Mouse (Mus musculus): Measurements from ENCODE around the gene D130043K22Rik. TPM values are rescaled to one million over a fixed set of nuclear protein-coding genes. Genes with fewer than 3 reads are reported as not detected.

Gene D130043K22Rik
- total and polyA plus RNA-seq, 3 experiments: 0.29 to 1.7 (median 0.31) TPM

DNA sequence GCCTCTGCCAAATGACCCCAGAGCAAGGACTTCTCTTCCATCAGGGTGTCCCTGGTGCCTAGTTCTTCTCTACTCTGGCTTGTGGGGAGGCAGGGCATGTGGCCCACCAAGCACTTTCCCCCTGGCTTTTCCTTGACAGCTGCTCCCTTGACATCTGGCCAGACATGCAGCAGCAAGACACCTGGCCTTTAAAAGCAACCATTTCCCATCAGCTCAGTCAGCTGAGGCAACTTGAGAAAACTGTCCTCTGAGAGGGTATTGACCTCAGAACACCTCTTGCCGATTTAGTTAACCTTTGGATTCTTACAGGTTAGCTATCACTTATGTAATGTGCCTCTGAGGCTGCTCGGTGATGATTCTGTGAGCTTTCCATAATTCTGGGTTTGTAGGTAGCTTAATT lies 48.9 kb downstream of the D130043K22Rik start:
- no peak for DNase-seq

DNA sequence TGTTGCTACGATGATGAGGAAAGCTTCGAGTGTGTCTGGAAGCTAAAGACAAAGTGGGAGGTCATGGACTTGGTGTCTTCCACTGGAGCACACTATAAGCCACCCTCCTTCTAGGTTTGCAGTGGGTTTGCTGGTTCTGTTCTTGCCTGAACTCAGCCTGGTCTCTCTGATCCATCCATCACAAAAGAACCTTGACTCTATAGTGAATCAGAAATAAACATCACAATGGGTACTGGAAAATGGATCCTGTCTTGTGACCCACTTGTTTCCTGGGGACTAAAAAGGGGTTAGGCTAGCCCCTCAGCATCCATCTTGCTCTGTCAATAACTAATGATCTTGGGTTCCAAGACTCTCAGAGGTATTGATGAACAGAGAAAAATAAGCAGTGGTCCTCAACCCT lies 57.0 kb downstream of the D130043K22Rik start:
- DNase-seq: no peak

DNA sequence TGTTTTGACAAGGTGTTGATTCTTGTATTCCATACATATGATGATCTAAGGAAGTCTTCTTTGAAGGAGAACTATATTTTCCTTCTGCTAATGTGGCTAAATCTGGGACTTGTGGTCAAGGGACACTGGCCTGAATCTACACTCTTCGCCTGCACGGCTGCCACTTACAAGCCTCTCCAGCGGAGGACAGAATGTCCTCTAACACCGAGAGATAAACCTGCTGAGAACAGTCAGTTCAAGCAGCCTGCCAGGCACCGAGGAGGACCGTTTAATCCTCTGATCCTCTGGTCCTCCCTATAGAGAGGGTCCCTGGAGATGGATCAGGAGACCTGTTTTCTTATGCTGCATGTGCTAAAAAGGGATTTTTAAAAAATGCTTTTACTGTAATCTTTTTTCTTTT lies 58.5 kb downstream of the D130043K22Rik start:
- no peak for DNase-seq

DNA sequence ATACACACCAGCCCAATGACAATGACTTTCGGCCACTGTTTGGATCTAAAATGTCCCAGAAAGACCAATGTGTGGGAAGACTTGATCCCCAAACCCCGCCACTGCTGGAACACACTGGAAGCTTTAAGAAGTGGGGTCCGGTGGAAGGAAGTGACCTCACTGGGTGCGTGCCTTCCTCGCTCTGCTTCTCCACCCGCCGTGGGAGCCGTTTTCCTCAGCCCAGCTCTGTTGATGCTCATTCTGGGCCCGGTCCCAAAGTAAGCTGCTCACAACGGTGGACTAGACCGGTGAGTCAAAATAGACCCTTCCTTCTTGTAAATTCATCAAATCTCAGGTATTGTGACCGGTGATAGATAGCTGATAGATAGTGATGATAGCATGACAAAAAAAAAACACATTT lies 60.5 kb downstream of the D130043K22Rik start:
- no peak for DNase-seq

DNA sequence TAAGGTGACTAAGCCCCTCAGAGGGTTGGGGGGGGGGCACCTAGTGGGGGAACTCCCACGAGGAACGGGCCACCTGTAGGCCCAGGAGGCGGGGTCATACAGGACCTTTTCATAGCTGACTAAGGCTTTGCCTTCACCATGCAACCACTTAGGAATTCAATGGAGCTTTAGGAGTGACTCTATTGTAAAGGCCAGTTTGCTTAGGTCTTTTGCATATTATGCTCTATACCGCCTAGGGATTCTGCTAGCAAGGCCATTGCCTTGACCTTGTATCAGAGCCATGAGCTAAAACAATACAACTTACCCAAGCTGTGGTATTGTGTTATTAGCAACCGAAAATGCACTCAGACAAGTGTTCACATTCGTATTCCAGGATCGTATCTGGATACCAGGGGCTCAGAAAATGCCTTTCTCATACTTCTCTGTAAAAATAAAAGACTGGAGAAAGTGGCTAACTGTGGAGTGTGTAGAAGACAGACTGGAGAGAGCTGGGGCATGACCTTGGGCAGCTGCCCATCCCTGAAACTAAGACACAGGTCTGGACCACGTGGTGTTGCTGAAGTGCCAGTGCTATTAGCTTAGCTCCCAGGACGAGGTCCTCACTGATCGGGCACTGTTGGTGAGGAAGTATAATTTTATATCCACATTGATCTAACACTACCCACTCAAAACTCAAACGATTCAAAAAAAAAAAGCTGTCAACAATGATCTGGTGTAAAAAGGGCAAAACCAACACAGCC lies 62.1 kb downstream of the D130043K22Rik start:
- peak; percentile 48 for DNase-seq

DNA sequence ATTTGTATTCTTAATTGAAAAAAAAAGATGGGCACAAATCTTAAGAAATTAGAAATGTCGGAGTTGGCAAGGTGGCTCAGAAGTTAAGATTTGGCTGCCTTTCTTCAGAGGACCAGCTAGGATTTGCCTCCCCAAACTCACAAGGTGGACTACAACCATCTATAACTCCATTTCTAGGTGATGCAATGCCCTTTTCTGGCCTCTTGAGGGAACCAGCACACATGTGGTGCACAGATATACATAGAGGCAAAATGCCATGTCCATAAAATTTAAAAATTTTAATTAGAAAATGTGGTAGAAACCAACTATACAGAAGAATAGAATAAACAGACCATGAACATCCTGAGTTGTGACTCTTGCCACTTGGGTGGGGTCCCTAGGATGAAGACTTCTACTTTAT lies 64.2 kb downstream of the D130043K22Rik start:
- no peak for DNase-seq

DNA sequence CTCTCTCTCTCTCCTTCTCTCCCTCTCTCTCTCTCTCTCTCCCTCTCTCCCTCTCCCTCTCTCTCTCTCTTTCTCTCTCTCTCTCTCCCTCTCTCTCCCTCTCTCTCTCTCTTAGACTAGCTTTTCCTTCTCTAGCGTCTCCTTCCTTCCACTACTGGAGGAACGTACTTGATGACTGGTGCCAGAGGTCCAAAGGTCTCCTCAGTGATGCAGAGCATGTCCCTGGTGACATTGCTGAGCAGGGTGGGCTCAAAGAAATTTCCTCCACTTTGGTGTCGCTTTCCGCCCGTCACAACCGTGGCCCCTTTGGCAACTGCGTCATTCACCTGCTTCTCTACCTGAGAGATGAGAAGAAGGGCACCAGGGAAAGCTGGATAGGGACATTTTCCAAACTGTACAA lies 68.6 kb downstream of the D130043K22Rik start:
- DNase-seq: no peak

DNA sequence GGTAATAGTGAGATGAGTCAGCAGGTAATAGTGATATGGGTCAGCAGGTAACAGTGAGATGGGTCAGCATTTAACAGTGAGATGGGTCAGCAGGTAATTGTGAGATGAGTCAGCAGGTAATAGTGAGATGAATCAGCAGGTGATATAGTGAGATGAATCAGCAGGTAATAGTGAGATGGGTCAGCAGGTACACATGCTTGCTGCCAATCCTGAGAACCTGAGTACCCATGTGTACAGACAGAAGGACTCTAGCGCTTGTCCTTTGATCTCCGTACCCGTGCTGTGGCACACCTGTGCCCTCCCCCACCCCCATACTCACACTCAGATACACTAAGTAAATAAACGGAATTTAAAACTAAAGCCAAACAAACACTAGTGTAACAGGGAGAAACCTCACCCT lies 70.0 kb downstream of the D130043K22Rik start:
- no peak for DNase-seq

DNA sequence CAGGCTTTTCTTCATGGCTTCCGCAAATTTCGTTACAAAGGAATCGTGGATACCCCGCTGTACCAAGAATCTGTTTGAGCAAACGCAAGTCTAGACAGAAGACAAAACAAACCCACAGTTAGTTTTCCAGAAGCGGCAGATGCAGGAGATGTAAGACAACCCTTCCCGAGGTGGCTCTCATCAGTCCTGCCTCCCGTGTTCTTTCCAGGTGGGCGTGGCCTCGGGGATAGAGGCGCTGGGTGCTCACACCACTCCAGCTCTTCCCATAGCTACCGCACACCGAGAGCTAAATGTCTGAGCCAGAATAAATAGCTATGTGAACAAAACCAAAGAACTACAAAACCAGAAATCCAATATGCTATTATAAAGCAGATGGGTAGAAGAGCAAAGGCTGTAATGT lies 70.9 kb downstream of the D130043K22Rik start:
- DNase-seq: no peak

DNA sequence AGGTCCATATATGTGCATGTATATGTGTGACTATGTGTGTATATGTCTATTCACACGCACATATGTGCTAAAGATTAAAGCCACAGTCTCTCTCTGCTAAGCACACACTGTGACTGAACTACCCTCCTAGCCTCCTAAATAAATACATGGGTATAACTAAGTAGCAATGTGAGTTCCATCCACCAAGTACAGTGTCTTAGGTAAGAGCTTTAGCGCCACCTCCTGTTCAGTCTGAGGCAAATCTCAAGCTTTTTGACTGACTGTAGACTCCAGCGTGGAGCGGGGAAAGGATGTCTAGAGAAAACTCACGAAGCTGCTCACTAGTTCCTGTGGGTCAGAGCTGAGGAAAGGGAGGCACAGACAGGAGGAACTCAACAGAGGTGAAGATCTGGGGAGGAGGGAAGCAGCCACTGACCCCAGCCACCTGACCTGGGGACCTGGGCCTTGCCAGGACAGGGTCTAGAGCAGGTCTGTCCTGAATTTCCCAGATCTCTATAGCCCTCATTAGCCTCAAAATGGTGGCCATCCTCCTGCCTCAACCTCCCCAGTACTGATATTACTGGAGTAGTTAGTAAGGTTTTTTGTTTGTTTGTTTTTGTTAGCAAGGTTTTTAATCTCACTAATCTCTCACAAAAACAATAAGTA lies 75.5 kb downstream of the D130043K22Rik start:
- peak; percentile 62 for DNase-seq

DNA sequence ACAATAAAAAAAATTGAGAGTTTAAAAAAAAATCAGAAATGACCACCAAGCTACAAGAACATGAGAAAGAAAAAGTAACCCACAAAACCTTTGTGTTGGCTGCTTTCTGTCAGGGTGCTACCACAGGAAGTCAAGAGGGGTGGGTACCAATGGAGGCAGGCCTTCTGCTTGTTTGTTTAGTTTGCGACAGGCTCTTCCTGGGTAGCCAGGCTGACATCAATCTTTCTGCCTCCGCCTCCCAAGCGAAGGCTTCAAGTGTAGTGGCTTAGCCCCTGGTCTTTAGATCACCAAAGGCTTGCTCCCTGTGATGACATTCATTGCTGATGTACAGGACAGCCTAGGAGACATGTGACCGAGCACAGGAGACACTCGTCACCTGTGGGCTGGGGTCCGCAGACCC lies 76.3 kb downstream of the D130043K22Rik start:
- no peak for DNase-seq

DNA sequence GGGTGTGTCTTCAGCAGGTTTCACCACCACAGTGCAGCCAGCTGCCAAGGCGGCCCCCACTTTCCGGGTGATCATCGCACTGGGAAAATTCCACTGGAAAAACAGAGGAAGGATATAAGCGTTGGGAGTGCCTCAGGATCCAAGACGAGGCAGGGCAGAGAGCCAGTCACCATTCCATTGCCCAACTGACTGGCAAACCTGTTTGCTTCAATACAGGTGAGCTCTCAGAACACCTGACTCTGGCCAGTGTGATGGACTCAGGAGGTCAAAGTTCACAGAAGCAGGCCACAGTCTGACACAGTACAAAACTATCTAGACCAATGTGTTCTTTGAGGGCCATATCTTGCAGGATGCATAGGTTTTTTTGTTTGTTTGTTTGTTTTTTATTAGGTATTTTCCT lies 79.1 kb downstream of the D130043K22Rik start:
- no peak for DNase-seq

DNA sequence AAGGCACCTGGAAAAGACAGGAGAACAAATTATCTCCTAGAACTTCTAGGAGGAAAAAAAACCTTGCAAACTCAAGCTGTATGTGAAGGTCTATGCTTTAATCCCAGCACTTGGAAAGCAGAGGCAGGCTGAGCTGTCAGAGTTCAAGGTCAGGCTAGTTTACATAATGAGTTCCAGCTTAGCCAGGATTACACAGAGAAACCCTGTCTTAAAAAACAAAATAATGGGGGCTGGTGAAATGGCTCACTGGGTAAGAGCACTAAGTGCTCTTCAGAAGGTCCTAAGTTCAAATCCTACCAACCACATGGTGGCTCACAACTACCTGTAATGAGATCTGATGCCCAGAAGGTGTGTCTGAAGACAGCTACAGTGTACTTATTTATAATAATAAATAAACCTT lies 85.7 kb downstream of the D130043K22Rik start:
- DNase-seq: peak; percentile 59

DNA sequence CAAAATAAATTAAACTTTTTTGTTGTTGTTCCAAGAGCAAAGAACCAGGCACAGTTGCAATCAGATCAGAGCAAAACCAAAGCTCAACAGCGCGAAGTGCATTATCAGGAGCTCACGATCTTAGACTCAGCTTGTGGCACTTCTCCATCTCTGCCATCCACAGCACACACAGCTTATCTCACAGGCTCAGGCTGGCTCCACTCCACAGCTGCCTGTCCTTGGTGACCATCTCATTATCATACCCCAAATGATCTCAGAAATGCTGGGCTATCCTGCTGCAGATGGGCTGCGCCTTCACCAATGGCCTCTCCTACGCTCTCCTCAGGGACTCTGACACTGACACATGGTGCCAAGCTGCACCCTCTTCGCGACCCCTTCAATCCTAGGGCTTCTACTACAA lies 88.3 kb downstream of the D130043K22Rik start:
- no peak for DNase-seq

DNA sequence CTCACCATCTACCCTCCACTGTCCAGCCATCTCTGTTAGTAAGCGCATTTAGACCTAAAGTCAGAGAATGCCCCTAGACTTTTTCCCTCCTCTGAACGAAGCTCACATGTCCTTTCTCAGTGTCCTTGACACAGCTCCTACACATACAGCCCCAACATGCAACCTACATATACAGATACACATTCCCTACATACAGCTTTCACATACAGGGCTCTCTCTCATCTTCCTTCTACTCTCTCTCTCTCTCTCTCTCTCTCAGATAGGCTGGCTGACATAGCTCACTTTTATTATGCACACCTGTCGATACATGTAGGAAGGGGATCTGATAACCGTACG lies 91.8 kb downstream of the D130043K22Rik start:
- DNase-seq: no peak

DNA sequence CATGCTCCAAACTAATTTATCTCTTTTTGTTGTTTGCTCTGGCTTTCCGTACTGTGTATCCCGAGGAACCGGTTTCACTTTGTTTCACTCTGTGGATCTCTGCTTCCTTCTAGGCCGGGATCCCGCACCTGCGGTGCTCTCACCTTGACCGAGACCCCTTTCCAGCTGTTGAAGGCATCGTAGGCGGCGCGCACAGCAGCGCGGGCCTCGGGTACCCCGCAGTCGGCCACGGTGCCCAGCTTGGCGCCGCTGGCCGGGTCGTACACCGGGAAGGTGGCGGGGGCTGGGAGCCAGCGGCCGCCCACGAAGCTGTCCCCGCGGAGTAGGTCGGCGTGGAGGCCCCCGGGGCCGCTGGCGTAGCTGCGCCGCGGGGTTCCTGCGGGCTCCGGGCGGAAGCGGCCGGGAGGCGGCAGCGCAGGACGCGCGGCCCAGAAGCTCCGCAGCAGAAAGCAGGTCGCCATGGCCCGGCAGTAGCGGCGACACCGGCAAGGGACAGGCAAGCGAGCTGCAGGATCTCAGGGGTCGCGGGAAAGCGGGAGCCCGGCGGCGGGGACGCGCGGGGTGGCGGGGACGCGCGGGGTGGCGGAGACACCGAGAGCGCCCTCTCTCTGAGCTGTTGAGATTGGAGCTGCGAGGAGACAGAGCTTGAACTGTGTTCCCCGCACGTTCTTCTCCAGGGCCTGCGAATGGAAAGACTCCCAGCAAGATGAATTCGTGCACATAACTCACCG lies 92.3 kb downstream of the D130043K22Rik start, which contains the start of gene Aldh5a1:
TSS of gene Aldh5a1 (minus strand) at position 554 of the 731 bp plus-strand sequence.
- DNase-seq: peak; percentile 88

DNA sequence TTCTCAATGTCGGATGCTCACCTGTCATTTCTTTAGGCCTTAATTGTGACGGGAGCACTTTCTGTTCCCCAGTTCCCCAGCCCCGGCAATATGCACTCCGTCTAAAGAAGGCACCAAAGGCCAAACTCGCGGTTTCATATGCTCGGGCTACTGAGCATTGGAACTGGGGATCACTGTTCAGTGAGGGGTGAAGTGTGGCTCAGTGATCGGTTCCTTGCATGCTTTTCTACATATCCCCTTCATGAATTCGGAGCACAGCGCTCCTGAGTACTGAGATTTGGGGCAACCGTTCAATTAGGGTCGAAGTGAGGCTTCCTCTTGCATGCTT lies 92.9 kb downstream of the D130043K22Rik start:
- DNase-seq: no peak

DNA sequence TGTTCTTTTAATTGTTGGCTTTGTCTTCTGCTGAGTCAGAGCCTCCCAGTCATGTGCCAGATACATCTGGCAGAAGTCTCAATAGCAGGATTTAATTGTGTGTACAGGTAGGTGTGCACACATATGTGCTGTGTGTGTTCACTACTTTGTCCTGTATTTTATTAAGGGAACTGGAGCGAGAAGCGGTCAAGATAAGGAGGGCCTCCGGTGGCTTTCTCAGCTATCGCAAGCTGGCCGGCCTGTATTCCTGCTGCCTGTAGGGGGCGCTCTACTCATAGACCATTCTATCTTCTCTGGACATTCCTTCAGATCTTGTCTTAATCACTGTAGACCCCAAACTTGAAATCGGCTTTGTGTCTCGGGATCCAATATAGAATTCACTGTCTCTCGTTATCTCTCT lies 93.7 kb downstream of the D130043K22Rik start:
- DNase-seq: peak; percentile 78

DNA sequence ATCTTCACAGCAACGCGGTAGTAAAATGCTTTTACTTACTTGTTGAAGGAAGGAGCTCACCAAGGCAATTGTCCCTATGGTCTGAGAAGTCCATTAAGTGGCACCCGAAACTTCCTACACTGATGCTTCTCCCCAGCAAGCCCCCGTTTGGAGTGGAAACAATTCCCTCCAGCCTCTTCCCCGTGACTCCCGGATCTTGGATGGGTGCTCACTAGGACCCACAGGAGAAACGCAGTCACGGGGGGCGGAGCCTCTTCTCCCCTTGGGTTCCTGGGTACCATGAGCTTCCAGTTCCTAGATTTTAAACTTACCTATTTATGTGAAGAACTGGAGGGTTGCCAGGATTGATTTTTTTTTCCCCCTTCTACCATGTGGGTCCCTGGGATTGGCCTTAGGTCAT lies 94.5 kb downstream of the D130043K22Rik start:
- DNase-seq: no peak

DNA sequence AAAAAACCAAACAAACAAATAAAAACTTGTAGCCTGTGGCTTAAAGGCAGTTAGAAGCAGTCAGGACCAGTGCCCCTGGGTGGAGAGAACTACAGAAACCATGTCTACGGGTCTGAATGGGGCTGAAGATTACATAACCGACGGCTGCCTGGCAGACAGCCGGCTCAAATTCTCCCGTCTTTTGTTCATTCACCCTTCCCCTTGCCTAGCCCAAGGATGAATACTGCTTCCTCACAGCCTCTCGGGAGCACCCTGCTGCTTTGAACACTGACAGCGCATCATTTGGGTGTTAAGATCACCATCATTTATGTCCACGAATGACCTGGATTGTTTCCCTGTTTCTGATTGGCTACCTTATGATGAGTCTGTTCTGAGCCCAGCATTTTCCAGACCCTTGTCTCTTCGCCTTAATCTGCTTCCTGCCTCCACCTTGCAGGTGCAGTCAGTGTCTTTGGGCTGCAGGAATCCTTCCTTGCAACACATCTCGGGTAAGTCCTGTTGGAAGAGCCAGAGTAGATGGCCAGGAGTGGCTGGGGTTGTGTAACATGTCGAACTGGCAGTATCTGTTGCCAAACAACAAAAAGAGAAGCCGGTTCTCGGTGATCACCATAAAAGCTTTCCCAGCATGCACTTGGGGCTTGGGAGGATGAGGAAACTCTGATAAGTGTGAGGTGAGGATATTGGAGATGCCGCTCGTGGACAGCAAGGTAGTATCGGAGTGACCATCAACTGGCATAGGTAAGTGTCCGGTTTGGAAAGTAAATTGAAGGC lies 97.8 kb downstream of the D130043K22Rik start, which contains the start of gene Gpld1:
TSS of gene Gpld1 (plus strand) at position 641 of the 771 bp plus-strand sequence.
- peak; percentile 25 for DNase-seq

DNA sequence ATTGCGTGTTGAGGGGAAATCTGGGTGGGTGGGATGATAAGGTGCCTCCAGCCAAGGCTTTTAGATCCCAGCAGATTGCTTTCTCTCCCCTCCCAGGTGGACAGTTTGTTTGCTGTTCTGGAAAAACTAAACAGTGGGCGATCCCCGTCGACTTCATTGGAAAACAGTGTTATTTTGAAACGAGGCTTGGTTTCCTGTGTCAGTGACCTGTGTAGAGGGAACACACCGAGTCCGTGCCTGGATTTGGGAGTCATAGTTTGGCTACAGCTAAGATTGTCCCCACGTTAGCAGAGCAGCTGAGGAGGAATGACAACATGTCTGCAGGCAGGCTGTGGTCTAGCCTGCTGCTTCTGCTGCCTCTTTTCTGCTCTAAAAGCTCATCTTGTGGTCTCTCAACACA lies 98.4 kb downstream of the D130043K22Rik start:
- no peak for DNase-seq

DNA sequence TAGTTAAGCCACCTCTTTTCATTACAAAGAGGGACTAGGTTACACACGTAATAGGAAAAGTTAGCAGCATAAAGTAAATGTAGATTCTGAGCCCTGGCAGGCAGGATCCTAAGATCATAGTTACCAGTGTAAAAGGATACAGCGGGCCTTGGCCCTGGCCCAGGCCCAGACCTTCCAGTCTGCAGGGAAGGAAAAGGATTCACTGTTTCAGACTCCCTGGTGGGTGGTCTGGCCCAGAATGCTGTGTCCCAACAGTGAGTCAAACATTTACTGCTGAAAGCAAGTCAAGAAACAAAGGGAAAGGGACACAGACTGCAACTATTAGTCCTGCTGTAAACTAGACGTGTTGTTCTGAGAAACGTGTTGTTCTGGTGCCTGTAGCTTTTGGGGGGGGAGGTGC lies 100.6 kb downstream of the D130043K22Rik start:
- DNase-seq: no peak

DNA sequence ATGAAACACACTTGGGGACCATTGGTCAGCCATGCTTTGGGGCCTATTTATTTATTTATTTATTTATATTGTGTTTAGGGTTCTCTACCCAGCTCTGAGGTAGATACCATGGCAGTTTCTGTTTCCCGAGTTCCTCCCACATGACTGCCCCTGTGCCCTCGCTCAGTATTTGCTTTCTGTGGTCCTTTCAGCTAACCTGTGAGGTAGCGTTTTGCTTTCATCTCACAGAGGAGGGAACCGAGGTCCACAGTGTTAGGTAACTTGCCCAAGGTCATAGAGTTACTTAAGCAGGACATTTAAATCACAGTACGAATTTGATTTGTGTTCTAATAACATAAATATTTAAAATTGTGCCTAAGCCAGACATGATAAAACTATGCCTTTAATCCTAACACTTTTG lies 102.2 kb downstream of the D130043K22Rik start:
- no peak for DNase-seq
